In the genomic region with DNA sequence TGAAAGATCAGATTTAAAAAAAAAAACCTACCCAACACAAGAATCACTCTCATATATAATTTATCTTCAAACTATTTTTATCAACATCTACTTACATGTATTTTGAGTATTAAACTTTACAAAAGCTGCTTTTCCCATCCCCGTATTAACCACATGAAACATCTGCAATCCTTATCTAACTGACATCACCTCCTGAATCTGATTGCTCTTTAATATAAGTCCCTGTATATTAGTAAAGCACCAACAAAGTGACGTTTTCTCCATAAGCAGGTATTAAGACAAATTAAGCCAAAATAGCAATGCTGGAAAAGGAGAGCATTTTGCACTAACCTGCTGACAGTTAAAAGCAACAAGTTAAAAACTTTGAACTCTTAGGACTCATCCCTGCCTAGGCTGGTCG, we compare ENCODE assay signal across 8 mouse cellular contexts. TPM values are rescaled to one million over a fixed set of nuclear protein-coding genes. Genes with fewer than 3 reads are reported as not detected.
DNase-seq lines count a peak whose midpoint lies in the region; ATAC-seq and TF ChIP-seq lines count a peak whose summit lies in the region.

No protein-coding gene starts in this region.

- H3K36me3 ChIP-seq in erythroblast, embryonic 14.5 days (ENCODE audit: control insufficient read depth) = peaks cover 19% of the 10 kb centered on the region
- no peaks in the 10 kb centered on the region for H3K36me3 ChIP-seq in testis, adult 2 months (ENCODE audit: control insufficient read depth, insufficient read depth, low read length)
- H3K36me3 ChIP-seq in liver, embryonic 12.5 days = peaks cover 7% of the 10 kb centered on the region

- peak overlapping the region; percentile 100 for H3K9ac ChIP-seq in liver, embryonic 12.5 days

- no peaks in the 10 kb centered on the region for H3K9me3 ChIP-seq in erythroblast, embryonic 14.5 days (ENCODE audit: control insufficient read depth, low read length)
- no peaks in the 10 kb centered on the region for H3K9me3 ChIP-seq in liver, embryonic 12.5 days (replicated peaks)

- WGBS in liver, embryonic 12.5 days (ENCODE audit: insufficient replicate concordance) = 6% methylated on average over 3 of the region's 3 CpGs

- peak overlapping the region; percentile 92 for H3K4me2 ChIP-seq in liver, embryonic 12.5 days

- ATAC-seq in erythroblast, adult 5-6 weeks (replicated peaks; ENCODE audit: low FRiP score, poor library complexity, severe bottlenecking) = no peak
- no peak for ATAC-seq in liver, embryonic 12.5 days

- no peak for TF ChIP-seq POLR2A in testis, adult 2 months (IDR thresholded peaks at IDR 0.05; ENCODE audit: control insufficient read depth, low read depth, low read length)

- no peak for TF ChIP-seq CTCF in testis, adult 2 months (IDR thresholded peaks at IDR 0.05; ENCODE audit: control insufficient read depth, insufficient read depth, insufficient replicate concordance, low read depth, low read length)

- H3K4me1 ChIP-seq in erythroblast, embryonic 14.5 days (ENCODE audit: control insufficient read depth) = peaks cover 49% of the 10 kb centered on the region
- peaks cover 3% of the 10 kb centered on the region; the same call in 1 of the 2 replicates for H3K4me1 ChIP-seq in testis, adult 2 months (ENCODE audit: control insufficient read depth, insufficient read depth, low read length)
- peaks cover 40% of the 10 kb centered on the region for H3K4me1 ChIP-seq in liver, embryonic 12.5 days

- no peaks in the 10 kb centered on the region for H3K27me3 ChIP-seq in erythroblast, embryonic 14.5 days (ENCODE audit: control insufficient read depth)
- H3K27me3 ChIP-seq in testis, adult 2 months (ENCODE audit: control insufficient read depth, insufficient read depth, low read length) = no peaks in the 10 kb centered on the region
- H3K27me3 ChIP-seq in liver, embryonic 12.5 days (replicated peaks) = no peaks in the 10 kb centered on the region

- peak overlapping the region; percentile 96 for H3K4me3 ChIP-seq in erythroblast, embryonic 14.5 days (replicated peaks)
- H3K4me3 ChIP-seq in testis, adult 2 months (ENCODE audit: control insufficient read depth, low read depth, low read length) = peak overlapping the region; percentile 78
- peak overlapping the region; percentile 100 for H3K4me3 ChIP-seq in liver, embryonic 12.5 days

- DNase-seq in testis, postnatal 10 days (ENCODE audit: low spot score) = no peak
- DNase-seq in retina, embryonic 14.5 days (ENCODE audit: low spot score) = no peak
- no peak for DNase-seq in left cerebral cortex, adult 9 months (ENCODE audit: low spot score in 2 of 2)
- no peak for DNase-seq in thymus, adult 18-20 months

- H3K27ac ChIP-seq in testis, adult 2 months (ENCODE audit: control insufficient read depth, insufficient read depth, low read depth, low read length) = peak overlapping the region; percentile 92
- peak overlapping the region; percentile 99 for H3K27ac ChIP-seq in liver, embryonic 12.5 days

RNA-seq across cellular contexts. Expression of a gene that starts 2.0 kb away (rescaled TPM):
- 3.1 and 4.4 TPM in 2 replicates for polyA plus RNA-seq in erythroblast, embryonic 14.5 days (2012)
- 38.6 and 42.0 TPM in 2 replicates for total RNA-seq in erythroblast, adult 5-6 weeks (2015; ENCODE audit: low replicate concordance)
- total RNA-seq in erythroblast, adult 5-6 weeks (2017; ENCODE audit: low replicate concordance) = 48.7 and 49.8 TPM in 2 replicates
- 26.3 and 30.0 TPM in 2 replicates for polyA plus RNA-seq in testis, adult 2 months (2012; rRNA removed)
- polyA plus RNA-seq in liver, embryonic 12.5 days (2016; fragmentation: Nextera tagmentation; extraction: Ambion mirVana) = 11.1 and 15.5 TPM in 2 replicates
